Mouse (Mus musculus) small intestine, adult 2 months (tissue): ENCODE results near the gene Tnr.

ENCODE experiments used
- CTCF ChIP-seq: fragments of 200-500 bp; IDR thresholded peaks from 2 replicates; pipeline ENCODE4 v1.5.1; 2012; ENCODE audit warnings: low read depth, mild to moderate bottlenecking, control low read depth, inconsistent platforms, low read length, moderate library complexity, mixed read lengths; ENCODE audit not compliant: insufficient replicate concordance, insufficient read length; ENCODE audit errors: extremely low read depth
- POLR2A ChIP-seq: fragments of 200-500 bp; IDR thresholded peaks from 2 replicates; pipeline ENCODE4 v1.6.1; 2012; ENCODE audit warnings: low read depth, mild to moderate bottlenecking, control low read depth, inconsistent platforms, low read length, moderate library complexity

DNA sequence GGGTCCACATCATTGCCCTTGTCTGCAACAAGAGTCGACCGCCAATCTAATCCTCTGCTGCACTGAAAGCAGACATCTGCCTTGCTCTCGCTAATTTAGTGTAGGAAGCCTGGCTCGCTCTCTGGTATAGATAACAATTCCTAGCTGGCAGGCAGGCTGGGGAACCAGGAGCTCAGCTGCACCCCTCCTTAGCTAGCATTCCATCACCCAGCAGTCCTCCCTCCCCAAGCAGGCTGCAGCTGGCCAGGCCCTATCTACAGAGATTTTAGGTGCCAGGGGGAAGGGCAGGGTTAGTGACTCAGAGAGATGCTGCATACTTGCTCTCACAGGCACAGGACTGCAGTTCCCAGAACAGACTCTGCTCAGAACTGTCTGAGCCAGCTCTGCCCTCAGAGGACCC lies 5.9 kb upstream of the Tnr start:
- no peak for TF ChIP-seq CTCF
- TF ChIP-seq POLR2A, result no peak
